Mouse (Mus musculus) hindbrain, embryonic 15.5 days (tissue): ENCODE measurements around the gene Zcchc14. TPM values are rescaled to one million over a fixed set of nuclear protein-coding genes. Genes with fewer than 3 reads are reported as not detected.
"Not testable (repeated sequence)": the region's sequence is repeated elsewhere in the genome, so short reads cannot be mapped to it uniquely, and the experiment has no call there.

Experiments
- ATAC-seq: fragments of 200-750 bp; cut with Nextera tagmentation; 2 replicates; pipeline ENCODE4 v1.8.0; 2017; ENCODE audit warnings: low read depth, moderate number of reproducible peaks, moderate TSS enrichment; ENCODE audit not compliant: low FRiP score
- H3K27ac ChIP-seq: fragments of 300-500 bp; sonication (generic); replicated peaks from 2 replicates; pipeline ENCODE4 v1.5.1; 2015; ENCODE audit warnings: mild to moderate bottlenecking, inconsistent platforms
- H3K27me3 ChIP-seq: fragments of 300-500 bp; sonication (generic); 2 replicates; pipeline ENCODE4 v1.6.1; 2015; ENCODE audit warnings: control low read depth, inconsistent platforms
- H3K36me3 ChIP-seq: fragments of 300-500 bp; sonication (generic); 2 replicates; pipeline ENCODE4 v1.6.1; 2015; ENCODE audit warnings: control low read depth, inconsistent platforms
- H3K4me1 ChIP-seq: fragments of 300-500 bp; sonication (generic); replicated peaks from 2 replicates; pipeline ENCODE4 v1.6.1; 2015; ENCODE audit warnings: control low read depth, inconsistent platforms
- H3K4me2 ChIP-seq: fragments of 300-500 bp; sonication (generic); 2 replicates; pipeline ENCODE4 v1.6.1; 2015; ENCODE audit warnings: moderate library complexity, mild to moderate bottlenecking, inconsistent platforms
- H3K4me3 ChIP-seq: fragments of 300-500 bp; sonication (generic); 2 replicates; pipeline ENCODE4 v1.5.1; 2015; ENCODE audit warnings: mild to moderate bottlenecking, inconsistent platforms
- H3K9ac ChIP-seq: fragments of 300-500 bp; sonication (generic); 2 replicates; pipeline ENCODE4 v1.6.1; 2015; ENCODE audit warnings: inconsistent platforms
- H3K9me3 ChIP-seq: fragments of 300-500 bp; sonication (generic); 2 replicates; pipeline ENCODE4 v1.6.1; 2016; ENCODE audit warnings: control low read depth, inconsistent platforms
- WGBS: fragments of 180-500 bp; shearing (Covaris S2); methylation state at CpG from one replicate; pipeline ENCODE4 v1.1.7; 2015; 5-methylcytosine and 5-hydroxymethylcytosine counted together
- polyA plus RNA-seq: library from polyadenylated mRNA; unstranded; fragments of >200 nt; fragmentation: Nextera tagmentation; extraction: Ambion mirVana; gene quantifications from 2 replicates; pipeline ENCODE4 v1.2.1, GENCODE M21; 2015

Zcchc14 gene
- polyA plus RNA-seq, 1 experiment from 2014 or later = 21.6 TPM

- no peak for ATAC-seq
- peaks cover 10% of the 10 kb centered on the region for H3K4me1 ChIP-seq
- no peaks in the 10 kb centered on the region for H3K9me3 ChIP-seq
- H3K9ac ChIP-seq = no peak overlapping the region
- no peak overlapping the region for H3K27ac ChIP-seq
- H3K4me3 ChIP-seq = no peak overlapping the region
- peaks cover 21% of the 10 kb centered on the region for H3K36me3 ChIP-seq
- no peak overlapping the region for H3K4me2 ChIP-seq
- no peaks in the 10 kb centered on the region for H3K27me3 ChIP-seq
Measured at GRCm38 (mm10) chr8:121613419-121613818, 39.3 kb downstream of the Zcchc14 start.

DNA sequence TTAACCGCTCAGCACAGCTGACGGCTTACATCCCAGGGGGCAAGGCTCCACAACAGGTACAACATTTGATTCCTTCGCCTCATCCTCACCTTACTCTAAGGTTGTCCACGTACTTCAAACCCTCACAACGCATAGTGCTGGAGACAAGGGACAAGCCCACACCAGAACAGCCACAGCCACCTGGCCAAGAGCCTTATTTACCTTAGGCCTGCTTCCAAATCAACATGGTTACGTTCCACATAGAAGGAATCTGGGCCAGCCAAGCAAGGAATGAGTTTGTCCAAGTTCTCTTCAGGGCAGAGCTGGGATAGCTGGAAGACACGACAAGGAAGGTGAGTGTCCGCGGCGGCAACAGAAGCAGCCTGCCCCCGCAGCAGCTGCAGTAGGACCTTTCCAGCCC, 42.8 kb downstream of the Zcchc14 start:
- no peak overlapping the region for H3K4me3 ChIP-seq
- H3K27me3 ChIP-seq = no peaks in the 10 kb centered on the region
- H3K27ac ChIP-seq = no peak overlapping the region
- H3K9ac ChIP-seq = no peak overlapping the region
- peaks cover 39% of the 10 kb centered on the region for H3K36me3 ChIP-seq
- no peak overlapping the region for H3K4me2 ChIP-seq
- H3K4me1 ChIP-seq = peaks cover 6% of the 10 kb centered on the region; the same call in 1 of the 2 replicates
- H3K9me3 ChIP-seq = no peaks in the 10 kb centered on the region
- WGBS = 91% methylated on average over 11 of the region's 11 CpGs
- no peak for ATAC-seq

- no peak overlapping the region for H3K4me2 ChIP-seq
- no peak for ATAC-seq
Measured at GRCm38 (mm10) chr8:121609251-121609650, 43.5 kb downstream of the Zcchc14 start.

GRCm38 (mm10) chr8:121607661-121608060, 45.0 kb downstream of the Zcchc14 start:
- peaks cover 60% of the 10 kb centered on the region for H3K36me3 ChIP-seq
- H3K9me3 ChIP-seq = no peaks in the 10 kb centered on the region
- no peak overlapping the region for H3K9ac ChIP-seq
- H3K4me1 ChIP-seq = no peaks in the 10 kb centered on the region
- 90% methylated on average over 5 of the region's 5 CpGs for WGBS
- ATAC-seq = no peak
- H3K27me3 ChIP-seq = no peaks in the 10 kb centered on the region
- no peak overlapping the region for H3K4me2 ChIP-seq
- H3K27ac ChIP-seq = no peak overlapping the region
- no peak overlapping the region for H3K4me3 ChIP-seq

More at GRCm38 (mm10) chr8:121609251-121609650, 43.5 kb downstream of the Zcchc14 start:
- Histone ChIP-seq H3K9ac (no peak overlapping the region), H3K27ac (no peak overlapping the region), H3K9me3 (no peaks in the 10 kb centered on the region), H3K4me3 (no peak overlapping the region), H3K27me3 (no peaks in the 10 kb centered on the region), H3K4me1 (peaks cover 6% of the 10 kb centered on the region; the same call in 1 of the 2 replicates), H3K36me3 (peaks cover 46% of the 10 kb centered on the region)
- 90% methylated on average over 15 of the region's 15 CpGs for WGBS

DNA sequence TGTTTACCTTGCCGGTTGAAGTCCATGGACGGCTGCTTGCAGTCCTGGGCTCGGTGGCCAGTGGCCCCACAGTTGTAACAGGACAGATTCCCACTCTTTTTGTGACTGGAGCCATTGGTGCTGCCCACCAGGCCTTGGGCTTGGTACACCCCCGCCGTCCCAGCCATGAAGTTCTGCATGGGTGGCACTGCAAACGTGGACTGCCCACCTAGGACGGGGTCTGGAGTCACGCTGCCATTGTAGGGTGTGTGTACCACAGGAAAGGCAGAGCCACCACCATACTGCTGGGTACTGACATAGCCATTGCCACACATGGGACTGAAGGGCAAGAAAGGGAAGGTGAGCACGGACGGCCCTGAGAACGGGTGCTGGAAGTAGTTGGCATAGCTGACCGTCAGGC, 48.9 kb downstream of the Zcchc14 start:
- Histone ChIP-seq H3K36me3 (peaks cover 80% of the 10 kb centered on the region), H3K4me3 (no peak overlapping the region), H3K27me3 (no peaks in the 10 kb centered on the region), H3K27ac (no peak overlapping the region), H3K9ac (no peak overlapping the region), H3K4me1 (no peaks in the 10 kb centered on the region), H3K9me3 (no peaks in the 10 kb centered on the region), H3K4me2 (no peak overlapping the region)
- no peak for ATAC-seq
- WGBS = 95% methylated on average over 12 of the region's 12 CpGs

- ATAC-seq = peak; percentile 55; the same call in 1 of the 2 replicates
- Histone ChIP-seq H3K4me3 (no peak overlapping the region), H3K9me3 (no peaks in the 10 kb centered on the region), H3K4me2 (no peak overlapping the region), H3K27me3 (no peaks in the 10 kb centered on the region), H3K36me3 (peaks cover 79% of the 10 kb centered on the region), H3K4me1 (no peaks in the 10 kb centered on the region), H3K27ac (no peak overlapping the region), H3K9ac (no peak overlapping the region)
- WGBS = 27% methylated on average over 3 of the region's 3 CpGs
Measured at GRCm38 (mm10) chr8:121602860-121603259, 49.8 kb downstream of the Zcchc14 start.

DNA sequence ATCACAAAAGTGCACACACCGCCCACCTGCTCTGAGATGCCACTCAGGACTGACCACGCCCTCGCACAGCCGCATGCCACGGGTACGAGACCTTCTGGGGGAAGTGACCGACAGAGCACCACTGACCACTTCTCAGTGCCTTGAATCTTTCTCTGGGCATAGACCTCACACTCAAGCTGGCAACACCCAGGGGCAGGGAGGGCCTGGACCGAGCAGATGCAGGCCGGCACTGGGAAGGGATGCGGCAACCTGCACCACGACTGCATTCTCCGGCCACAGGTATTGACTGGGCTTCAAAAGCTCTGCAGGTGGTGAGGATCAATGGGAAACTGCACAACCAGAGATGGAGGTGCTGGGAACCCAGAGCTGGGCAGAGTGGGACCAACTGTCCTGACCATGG, 50.3 kb downstream of the Zcchc14 start:
- no peak overlapping the region for H3K4me3 ChIP-seq
- H3K27ac ChIP-seq = no peak overlapping the region
- H3K27me3 ChIP-seq = no peaks in the 10 kb centered on the region
- no peak overlapping the region for H3K4me2 ChIP-seq
- no peaks in the 10 kb centered on the region for H3K4me1 ChIP-seq
- ATAC-seq = 0 out of 2 replicates have a peak, but pooled peaks have one; percentile 5
- H3K36me3 ChIP-seq = peaks cover 78% of the 10 kb centered on the region
- H3K9me3 ChIP-seq = no peaks in the 10 kb centered on the region
- WGBS = 95% methylated on average over 12 of the region's 12 CpGs
- no peak overlapping the region for H3K9ac ChIP-seq

DNA sequence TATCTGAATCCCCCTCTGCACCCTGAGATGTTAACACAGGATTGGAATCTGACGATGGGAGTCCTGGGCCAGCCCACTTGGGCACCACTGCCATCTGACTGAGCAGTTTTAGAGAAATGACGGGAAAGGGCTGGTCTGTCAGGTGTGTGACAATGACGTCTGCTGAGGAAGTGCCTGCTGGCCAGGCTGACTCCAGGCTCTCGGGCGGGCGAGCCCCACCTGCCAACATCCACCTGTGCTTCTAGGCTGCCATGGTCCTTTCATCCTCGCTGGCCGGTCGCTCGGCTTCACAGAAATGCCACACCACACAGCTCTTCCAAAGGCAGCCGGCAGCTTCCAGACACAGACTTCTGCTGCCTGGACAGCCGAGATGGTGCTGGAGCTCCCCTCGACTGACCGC, 52.9 kb downstream of the Zcchc14 start:
- Histone ChIP-seq H3K4me1 (no peaks in the 10 kb centered on the region), H3K4me3 (no peak overlapping the region), H3K27me3 (no peaks in the 10 kb centered on the region), H3K4me2 (no peak overlapping the region), H3K9me3 (no peaks in the 10 kb centered on the region), H3K27ac (no peak overlapping the region), H3K9ac (no peak overlapping the region), H3K36me3 (peaks cover 76% of the 10 kb centered on the region)
- no peak for ATAC-seq
- 92% methylated on average over 14 of the region's 14 CpGs for WGBS

DNA sequence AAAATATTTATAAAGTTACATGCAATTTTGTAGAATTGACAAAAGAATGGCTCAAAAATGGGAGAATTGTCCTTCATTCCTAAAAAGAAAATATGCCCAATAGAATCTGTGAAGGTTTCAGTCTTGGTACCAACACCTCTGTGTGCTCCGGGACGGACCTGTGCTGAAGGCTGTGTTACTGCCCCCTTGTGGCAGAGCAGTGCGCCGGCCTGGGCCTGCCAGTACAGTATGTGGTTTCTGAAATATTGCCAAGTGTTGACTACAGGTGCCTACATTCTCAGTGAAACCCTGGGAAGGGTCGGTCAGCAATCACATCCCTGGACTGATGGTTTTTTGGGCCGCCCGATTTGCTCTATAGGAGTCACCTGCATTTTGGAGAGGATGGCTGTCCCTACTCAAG, 53.8 kb downstream of the Zcchc14 start:
- 33% methylated on average over 7 of the region's 7 CpGs for WGBS
- Histone ChIP-seq H3K9ac (no peak overlapping the region), H3K27me3 (no peaks in the 10 kb centered on the region), H3K4me3 (no peak overlapping the region), H3K36me3 (peaks cover 72% of the 10 kb centered on the region), H3K27ac (no peak overlapping the region), H3K4me1 (no peaks in the 10 kb centered on the region), H3K9me3 (no peaks in the 10 kb centered on the region), H3K4me2 (no peak overlapping the region)
- 0 out of 2 replicates have a peak, but pooled peaks have one; percentile 47 for ATAC-seq

GRCm38 (mm10) chr8:121598190-121598589, 54.5 kb downstream of the Zcchc14 start:
- ATAC-seq = no peak
- Histone ChIP-seq H3K9me3 (no peaks in the 10 kb centered on the region), H3K27ac (no peak overlapping the region), H3K4me3 (no peak overlapping the region), H3K9ac (no peak overlapping the region), H3K4me2 (no peak overlapping the region), H3K4me1 (0 out of 2 replicates have a peak, but pooled peaks cover 3% of the 10 kb centered on the region), H3K36me3 (peaks cover 67% of the 10 kb centered on the region), H3K27me3 (no peaks in the 10 kb centered on the region)
- WGBS = 94% methylated on average over 7 of the region's 7 CpGs

GRCm38 (mm10) chr8:121597492-121597891, 55.2 kb downstream of the Zcchc14 start:
- not testable (repeated sequence) for H3K27me3 ChIP-seq, H3K4me1 ChIP-seq, H3K9me3 ChIP-seq, ATAC-seq, H3K4me3 ChIP-seq, H3K9ac ChIP-seq, H3K4me2 ChIP-seq, H3K27ac ChIP-seq
- 88% methylated on average over 2 of the region's 2 CpGs for WGBS
- H3K36me3 ChIP-seq = peaks cover 60% of the 10 kb centered on the region

DNA sequence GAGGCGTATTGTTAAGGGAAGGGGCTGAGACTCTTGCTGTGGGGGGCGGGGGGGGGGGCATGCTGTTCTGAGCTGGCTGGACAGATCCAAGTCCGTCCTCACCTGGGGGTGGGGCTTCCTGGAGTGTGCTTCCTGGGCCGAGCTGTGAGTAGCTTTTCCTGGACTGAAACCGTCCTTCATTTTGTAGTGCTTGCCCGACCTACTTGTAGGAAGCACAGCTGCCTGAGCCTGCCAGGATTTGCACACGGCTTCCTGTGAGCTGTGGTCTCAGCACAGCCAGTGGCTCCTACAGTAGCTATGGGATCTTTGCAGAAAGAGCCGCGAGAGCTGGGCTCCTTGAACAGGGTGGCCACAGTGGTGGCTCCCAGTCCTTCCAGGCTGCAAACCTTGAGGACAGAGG, 58.7 kb downstream of the Zcchc14 start:
- H3K36me3 ChIP-seq = peaks cover 31% of the 10 kb centered on the region
- H3K9ac ChIP-seq = no peak overlapping the region
- 86% methylated on average over 9 of the region's 9 CpGs for WGBS
- H3K4me3 ChIP-seq = no peak overlapping the region
- H3K4me1 ChIP-seq = peaks cover 29% of the 10 kb centered on the region
- H3K9me3 ChIP-seq = no peaks in the 10 kb centered on the region
- ATAC-seq = no peak
- H3K4me2 ChIP-seq = no peak overlapping the region
- H3K27ac ChIP-seq = no peak overlapping the region
- no peaks in the 10 kb centered on the region for H3K27me3 ChIP-seq

GRCm38 (mm10) chr8:121593293-121593692, 59.4 kb downstream of the Zcchc14 start:
- H3K4me3 ChIP-seq = no peak overlapping the region
- no peak overlapping the region for H3K27ac ChIP-seq
- 92% methylated on average over 5 of the region's 5 CpGs for WGBS
- no peak for ATAC-seq
- no peaks in the 10 kb centered on the region for H3K9me3 ChIP-seq
- peaks cover 29% of the 10 kb centered on the region for H3K4me1 ChIP-seq
- no peak overlapping the region for H3K4me2 ChIP-seq
- H3K36me3 ChIP-seq = peaks cover 31% of the 10 kb centered on the region
- no peaks in the 10 kb centered on the region for H3K27me3 ChIP-seq
- no peak overlapping the region for H3K9ac ChIP-seq
